Mouse (Mus musculus) CH12.LX (cell line): ENCODE data around the gene Fli1. TPM values are rescaled to one million over a fixed set of nuclear protein-coding genes. Genes with fewer than 3 reads are reported as not detected.

Experiments
- DNase-seq: peaks from one replicate; pipeline ENCODE4 v3.0.0-alpha.2; 2013; ENCODE audit errors: extremely low read depth
- H3K27ac ChIP-seq: 2 replicates; pipeline ENCODE4 v1.5.1; 2012; ENCODE audit warnings: low read depth, mild to moderate bottlenecking, control low read depth, moderate library complexity; ENCODE audit not compliant: insufficient read depth
- H3K27me3 ChIP-seq: replicated peaks from 2 replicates; pipeline ENCODE3; 2012; ENCODE audit warnings: inconsistent platforms
- H3K36me3 ChIP-seq, 2 experiments: replicated peaks in 1 of 2; 2 replicates each; pipeline versions ENCODE3 to v1.6.1; 2012; ENCODE audit warnings: inconsistent platforms in 1 of 2, low read length in 1 of 2, mild to moderate bottlenecking in 1 of 2, mixed read lengths in 1 of 2, moderate library complexity in 1 of 2; ENCODE audit not compliant: control insufficient read depth in 1 of 2, insufficient read depth in 1 of 2
- H3K4me1 ChIP-seq, 2 experiments: 2 replicates each; pipeline ENCODE4 v1.6.1; 2012; ENCODE audit warnings: inconsistent platforms in 1 of 2, moderate library complexity in 1 of 2; ENCODE audit not compliant: insufficient read depth in 2 of 2, control insufficient read depth in 1 of 2
- H3K4me2 ChIP-seq: 2 replicates; pipeline ENCODE4 v1.6.1; 2012; ENCODE audit warnings: low read depth, mild to moderate bottlenecking, control low read depth; ENCODE audit not compliant: poor library complexity, insufficient read depth, severe bottlenecking
- H3K4me3 ChIP-seq, 3 experiments: fragments of 150-350 bp in 1 of 3; sonication (generic) in 1 of 3; replicated peaks in 1 of 3; 2 replicates each; pipeline versions ENCODE3 to v1.5.1; 2011 to 2012; ENCODE audit warnings: low read depth in 2 of 3, low read length in 2 of 3, mild to moderate bottlenecking in 2 of 3, moderate library complexity in 2 of 3, control low read depth in 1 of 3, improper control_type of control experiment in 1 of 3, inconsistent platforms in 1 of 3, mixed read lengths in 1 of 3; ENCODE audit not compliant: poor library complexity in 1 of 3
- H3K79me2 ChIP-seq: replicated peaks from 2 replicates; pipeline ENCODE4 v1.6.1; 2012; ENCODE audit warnings: mild to moderate bottlenecking, moderate library complexity; ENCODE audit not compliant: control insufficient read depth, poor library complexity, insufficient read depth, severe bottlenecking; ENCODE audit errors: extremely low read depth
- H3K9ac ChIP-seq: 2 replicates; pipeline ENCODE4 v1.6.1; 2012; ENCODE audit warnings: low read depth, mild to moderate bottlenecking, control low read depth, moderate library complexity; ENCODE audit not compliant: insufficient read depth
- H3K9me3 ChIP-seq: replicated peaks from 2 replicates; pipeline ENCODE3; 2012; ENCODE audit warnings: low read length, inconsistent platforms, mixed read lengths
- BHLHE40 ChIP-seq: IDR thresholded peaks from 2 replicates; pipeline ENCODE4 v1.6.1; 2011; ENCODE audit warnings: mild to moderate bottlenecking, low read depth, low read length, improper control_type of control experiment
- CHD1 ChIP-seq: IDR thresholded peaks from 2 replicates; pipeline ENCODE4 v1.6.1; 2012; ENCODE audit warnings: low read depth, low read length, improper control_type of control experiment, inconsistent platforms
- CHD2 ChIP-seq: IDR thresholded peaks from 2 replicates; pipeline ENCODE4 v1.6.1; 2011; ENCODE audit warnings: low read length, improper control_type of control experiment
- CTCF ChIP-seq, 2 experiments: IDR thresholded peaks in 1 of 2; conservative IDR thresholded peaks in 1 of 2; 2 replicates each; pipeline ENCODE4 v1.5.1; 2011 to 2012; ENCODE audit warnings: low read depth in 2 of 2, low read length in 2 of 2, improper control_type of control experiment in 1 of 2, inconsistent platforms in 1 of 2, mild to moderate bottlenecking in 1 of 2, moderate library complexity in 1 of 2
- E2F4 ChIP-seq: IDR thresholded peaks from 2 replicates; pipeline ENCODE4 v1.6.1; 2011; ENCODE audit warnings: low read depth, low read length, improper control_type of control experiment; ENCODE audit not compliant: insufficient replicate concordance
- ELF1 ChIP-seq: IDR thresholded peaks from 2 replicates; pipeline ENCODE4 v1.6.1; 2014; ENCODE audit warnings: low read depth, mild to moderate bottlenecking, inconsistent platforms, low read length, improper control_type of control experiment
- EP300 ChIP-seq: IDR thresholded peaks from 2 replicates; pipeline ENCODE4 v1.6.1; 2011; ENCODE audit warnings: low read length, improper control_type of control experiment
- ETS1 ChIP-seq: conservative IDR thresholded peaks from 2 replicates; pipeline ENCODE4 v1.6.1; 2012; ENCODE audit warnings: low read depth, mild to moderate bottlenecking, inconsistent platforms, low read length, improper control_type of control experiment, moderate library complexity
- HCFC1 ChIP-seq: IDR thresholded peaks from 2 replicates; pipeline ENCODE4 v1.6.1; 2012; ENCODE audit warnings: low read depth, mild to moderate bottlenecking, inconsistent platforms, low read length, improper control_type of control experiment
- IRF4 ChIP-seq: IDR thresholded peaks from 2 replicates; pipeline ENCODE4 v1.6.1; 2014; ENCODE audit warnings: low read depth, mild to moderate bottlenecking, inconsistent platforms, low read length, improper control_type of control experiment
- JUN ChIP-seq: IDR thresholded peaks from 2 replicates; pipeline ENCODE4 v1.6.1; 2011; ENCODE audit warnings: low read depth, mild to moderate bottlenecking, low read length, improper control_type of control experiment, moderate library complexity; ENCODE audit not compliant: insufficient read depth
- JUND ChIP-seq: conservative IDR thresholded peaks from 2 replicates; pipeline ENCODE4 v1.6.1; 2011; ENCODE audit warnings: low read depth, low read length, improper control_type of control experiment
- KAT2A ChIP-seq: IDR thresholded peaks from 2 replicates; pipeline ENCODE4 v1.6.1; 2012; ENCODE audit warnings: low read length, improper control_type of control experiment, inconsistent platforms; ENCODE audit not compliant: insufficient replicate concordance
- MAFK ChIP-seq: IDR thresholded peaks from 2 replicates; pipeline ENCODE4 v1.6.1; 2011; ENCODE audit warnings: low read length, improper control_type of control experiment; ENCODE audit not compliant: insufficient replicate concordance
- MAX ChIP-seq: IDR thresholded peaks from 2 replicates; pipeline ENCODE4 v1.6.1; 2011; ENCODE audit warnings: low read length, improper control_type of control experiment
- MAZ ChIP-seq: IDR thresholded peaks from 2 replicates; pipeline ENCODE4 v1.6.1; 2012; ENCODE audit warnings: low read depth, mild to moderate bottlenecking, inconsistent platforms, low read length, improper control_type of control experiment, moderate library complexity
- MEF2A ChIP-seq: IDR thresholded peaks from 2 replicates; pipeline ENCODE4 v1.6.1; 2014; ENCODE audit warnings: low read depth, mild to moderate bottlenecking, inconsistent platforms, low read length, improper control_type of control experiment, borderline replicate concordance
- MXI1 ChIP-seq: IDR thresholded peaks from 2 replicates; pipeline ENCODE4 v1.6.1; 2011; ENCODE audit warnings: mild to moderate bottlenecking, low read depth, low read length, improper control_type of control experiment
- MYC ChIP-seq: IDR thresholded peaks from 2 replicates; pipeline ENCODE4 v1.6.1; 2011; ENCODE audit warnings: low read depth, mild to moderate bottlenecking, improper control_type of control experiment, low read length
- NELFE ChIP-seq: IDR thresholded peaks from 2 replicates; pipeline ENCODE4 v1.6.1; 2011; ENCODE audit warnings: low read depth, low read length, improper control_type of control experiment
- NRF1 ChIP-seq: IDR thresholded peaks from 2 replicates; pipeline ENCODE4 v1.6.1; 2014; ENCODE audit warnings: low read depth, mild to moderate bottlenecking, inconsistent platforms, low read length, improper control_type of control experiment, moderate library complexity
- PAX5 ChIP-seq: IDR thresholded peaks from 2 replicates; pipeline ENCODE4 v1.6.1; 2012; ENCODE audit warnings: low read length, inconsistent platforms, mixed read lengths
- POLR2A ChIP-seq: IDR thresholded peaks from 2 replicates; pipeline ENCODE4 v1.6.1; 2011; ENCODE audit warnings: low read depth, mild to moderate bottlenecking, improper control_type of control experiment, low read length
- POLR2AphosphoS2 ChIP-seq: IDR thresholded peaks from 2 replicates; pipeline ENCODE4 v1.6.1; 2011; ENCODE audit warnings: low read depth, low read length, improper control_type of control experiment
- RAD21 ChIP-seq: IDR thresholded peaks from 2 replicates; pipeline ENCODE4 v1.6.1; 2011; ENCODE audit warnings: low read depth, mild to moderate bottlenecking, low read length, improper control_type of control experiment, moderate library complexity
- RCOR1 ChIP-seq: conservative IDR thresholded peaks from 2 replicates; pipeline ENCODE4 v1.6.1; 2012; ENCODE audit warnings: low read depth, mild to moderate bottlenecking, inconsistent platforms, low read length, improper control_type of control experiment
- SIN3A ChIP-seq: IDR thresholded peaks from 2 replicates; pipeline ENCODE4 v1.6.1; 2012; ENCODE audit warnings: low read length, improper control_type of control experiment, inconsistent platforms
- TBP ChIP-seq: conservative IDR thresholded peaks from 2 replicates; pipeline ENCODE4 v1.6.1; 2011; ENCODE audit warnings: low read depth, low read length, improper control_type of control experiment
- TCF12 ChIP-seq: IDR thresholded peaks from 2 replicates; pipeline ENCODE4 v1.6.1; 2014; ENCODE audit warnings: low read depth, mild to moderate bottlenecking, inconsistent platforms, low read length, improper control_type of control experiment
- UBTF ChIP-seq: IDR thresholded peaks from 2 replicates; pipeline ENCODE4 v1.6.1; 2012; ENCODE audit warnings: low read depth, mild to moderate bottlenecking, inconsistent platforms, low read length, improper control_type of control experiment, moderate library complexity
- USF2 ChIP-seq: conservative IDR thresholded peaks from 2 replicates; pipeline ENCODE4 v1.6.1; 2011; ENCODE audit warnings: low read depth, low read length, improper control_type of control experiment
- ZC3H11A ChIP-seq: IDR thresholded peaks from 2 replicates; pipeline ENCODE4 v1.6.1; 2012; ENCODE audit warnings: low read depth, mild to moderate bottlenecking, inconsistent platforms, low read length, improper control_type of control experiment
- ZKSCAN1 ChIP-seq: IDR thresholded peaks from 2 replicates; pipeline ENCODE4 v1.6.1; 2012; ENCODE audit warnings: low read depth, inconsistent platforms, low read length, improper control_type of control experiment, borderline replicate concordance
- ZNF384 ChIP-seq: IDR thresholded peaks from 2 replicates; pipeline ENCODE4 v1.6.1; 2012; ENCODE audit warnings: low read depth, low read length, improper control_type of control experiment, inconsistent platforms
- dilution Hi-C: fragments of 300-500 bp; cut with MboI; formaldehyde crosslinking; loops from 2 replicates; pipeline ENCODE4 v1.14.3; 2020; ENCODE audit warnings: low sequenced_read_pairs; ENCODE audit not compliant: extremely low pct_unique_long_range_greater_than_20kb, extremely low pct_ligation_motif_present
- in situ Hi-C: fragments of 300-500 bp; cut with MboI; formaldehyde crosslinking; loops from 3 replicates; pipeline ENCODE4 v1.14.3; 2019; ENCODE audit warnings: low sequenced_read_pairs, low pct_ligation_motif_present, low pct_unique_long_range_greater_than_20kb, mixed read lengths
- polyA plus RNA-seq: library from polyadenylated mRNA; unstranded; fragments of >175 nt; gene quantifications from 2 replicates; pipeline ENCODE4 v1.2.1, GENCODE M21; 2012; ENCODE audit warnings: low read depth; ENCODE audit not compliant: insufficient read length
- total RNA-seq, 2 experiments: library from RNA; depleted of rRNA; stranded (reverse); fragments of 300-350 nt in 1 of 2; fragments of >200 nt in 1 of 2; gene quantifications; 2 replicates each; pipeline ENCODE4 v1.2.3; 2012 to 2014

Fli1 gene
- total and polyA plus RNA-seq, 3 experiments: 20.3 to 29.3 (median 20.8) TPM

DNA sequence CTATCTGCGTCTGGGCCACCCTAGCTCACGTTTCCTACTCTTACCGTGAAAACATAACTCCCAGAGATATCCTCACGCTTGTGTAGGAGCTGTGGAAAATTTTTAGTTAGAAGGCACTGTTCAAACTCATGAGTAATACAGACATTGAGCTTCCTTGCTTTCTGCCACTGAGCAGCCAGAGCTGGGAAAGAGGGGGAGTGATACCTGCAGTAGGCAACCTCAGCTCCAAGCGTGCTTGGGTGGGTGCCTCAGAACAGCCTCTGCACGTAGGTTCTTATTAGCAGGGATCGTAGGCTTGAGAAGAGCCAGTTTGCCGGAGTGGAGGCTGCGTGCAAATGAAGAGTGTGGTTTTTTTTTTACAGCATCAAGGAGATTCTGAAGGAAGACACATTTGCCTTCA, 151.0 kb downstream of the Fli1 start:
- H3K27me3 ChIP-seq: no peaks in the 10 kb centered on the region
- dilution Hi-C loops: no loop called here
- no peak overlapping the region for H3K4me3 ChIP-seq
- no peak overlapping the region for H3K4me2 ChIP-seq
- in situ Hi-C loops: no loop called here
- H3K4me1 ChIP-seq: peaks cover 32 to 62% of the 10 kb centered on the region in 2 experiments
- no peak overlapping the region for H3K9ac ChIP-seq
- H3K36me3 ChIP-seq: no peaks in the 10 kb centered on the region
- DNase-seq: no peak
- no peak for TF ChIP-seq ZNF384
- no peak for TF ChIP-seq CTCF (conservative IDR thresholded peaks at IDR 0.05 in 1 of 2, IDR thresholded peaks at IDR 0.05 in 1 of 2; ENCODE audit: low read depth in 2 of 2, low read length in 2 of 2)
- no peak for TF ChIP-seq JUND
- no peaks in the 10 kb centered on the region for H3K79me2 ChIP-seq
- H3K9me3 ChIP-seq: no peaks in the 10 kb centered on the region
- no peak overlapping the region for H3K27ac ChIP-seq

DNA sequence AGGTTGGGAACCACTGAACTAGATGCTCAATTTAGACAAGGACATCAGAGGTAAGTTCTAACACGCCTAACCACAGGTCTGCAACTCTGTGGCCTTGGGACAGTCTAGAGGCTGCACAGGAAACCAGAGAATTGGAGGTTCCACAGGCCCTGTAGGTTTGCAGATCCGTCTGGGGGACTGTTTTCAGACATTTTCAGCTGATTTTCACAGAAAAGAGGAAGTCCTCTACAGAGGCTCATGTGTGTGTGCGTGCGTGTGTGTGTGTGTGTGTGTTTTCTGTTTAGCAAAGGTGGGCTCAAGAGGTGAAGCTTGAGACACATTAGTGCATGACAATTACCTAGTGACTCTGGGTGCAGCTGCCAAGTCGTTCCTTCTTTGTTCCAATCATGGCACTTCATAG, 151.6 kb downstream of the Fli1 start:
- Histone ChIP-seq H3K27ac (no peak overlapping the region), H3K27me3 (no peaks in the 10 kb centered on the region), H3K9me3 (no peaks in the 10 kb centered on the region), H3K36me3 (no peaks in the 10 kb centered on the region), H3K4me2 (no peak overlapping the region), H3K4me1 (peaks cover 32 to 62% of the 10 kb centered on the region in 2 experiments), H3K79me2 (no peaks in the 10 kb centered on the region), H3K9ac (no peak overlapping the region), H3K4me3 (no peak overlapping the region)
- dilution Hi-C loops (no loop called here), in situ Hi-C loops (no loop called here)
- peak; percentile 78 for DNase-seq
- TF ChIP-seq CTCF (conservative IDR thresholded peaks at IDR 0.05 in 1 of 2, IDR thresholded peaks at IDR 0.05 in 1 of 2; ENCODE audit: low read depth in 2 of 2, low read length in 2 of 2) (no peak), MAZ (no peak), ZC3H11A (no peak), MEF2A (peak; percentile 80), TBP (no peak), MXI1 (no peak), ELF1 (no peak), CHD2 (no peak), KAT2A (no peak), NRF1 (no peak), CHD1 (no peak), E2F4 (no peak), MAX (peak; percentile 32; the same call in 1 of the 2 replicates), NELFE (no peak), POLR2A (no peak), PAX5 (no peak), SIN3A (peak; percentile 50; the same call in 1 of the 2 replicates), EP300 (peak; percentile 73), USF2 (no peak), MYC (peak; percentile 34; the same call in 1 of the 2 replicates), POLR2AphosphoS2 (no peak), MAFK (no peak), ZNF384 (no peak), ZKSCAN1 (no peak), JUND (no peak), JUN (no peak), RCOR1 (no peak; the same call in 1 of the 2 replicates), RAD21 (no peak), UBTF (no peak), ETS1 (peak; percentile 87), HCFC1 (no peak), TCF12 (peak; percentile 41; the same call in 1 of the 2 replicates), BHLHE40 (peak; percentile 79), IRF4 (peak; percentile 68)
